Mouse (Mus musculus) retina, embryonic 14.5 days (tissue): ENCODE data around the gene Sh3glb2.
A peak's percentile ranks its signal among the peaks of the same experiment; 100 is the strongest.

ENCODE experiments used
- DNase-seq: peaks from one replicate; pipeline ENCODE4 v3.0.0-alpha.2; 2015; ENCODE audit warnings: low spot score

Sh3glb2 gene

GRCm38 (mm10) chr2:30358533-30359531, at the start of gene Sh3glb2:
Gene Sh3glb2 (minus strand): TSS chr2:30359337.
- peak; percentile 92 for DNase-seq

- no peak for DNase-seq
These were observed 49.4 kb upstream of the Sh3glb2 start for GRCm38 (mm10) chr2:30408452-30409100.

GRCm38 (mm10) chr2:30407778-30408177, 48.6 kb upstream of the Sh3glb2 start:
- DNase-seq = no peak

- no peak for DNase-seq
These were observed 48.1 kb upstream of the Sh3glb2 start for GRCm38 (mm10) chr2:30407221-30407620.

- DNase-seq = no peak
These were observed 44.7 kb upstream of the Sh3glb2 start for GRCm38 (mm10) chr2:30403870-30404269.

- DNase-seq = no peak
These were observed 43.7 kb upstream of the Sh3glb2 start for GRCm38 (mm10) chr2:30402843-30403242.

GRCm38 (mm10) chr2:30402351-30402826, 43.3 kb upstream of the Sh3glb2 start:
- DNase-seq = no peak

- no peak for DNase-seq
These were observed 42.4 kb upstream of the Sh3glb2 start for GRCm38 (mm10) chr2:30401581-30401980.

- DNase-seq = peak; percentile 55
These were observed 40.3 kb upstream of the Sh3glb2 start for GRCm38 (mm10) chr2:30399191-30400171.

GRCm38 (mm10) chr2:30397986-30398512, 38.9 kb upstream of the Sh3glb2 start:
- peak; percentile 55 for DNase-seq

GRCm38 (mm10) chr2:30396246-30396645, 37.1 kb upstream of the Sh3glb2 start:
- no peak for DNase-seq

GRCm38 (mm10) chr2:30395757-30396156, 36.6 kb upstream of the Sh3glb2 start:
- no peak for DNase-seq

GRCm38 (mm10) chr2:30393370-30393656, 34.2 kb upstream of the Sh3glb2 start:
- DNase-seq = no peak

- peak; percentile 91 for DNase-seq
These were observed 33.6 kb upstream of the Sh3glb2 start for GRCm38 (mm10) chr2:30392577-30393369.

GRCm38 (mm10) chr2:30392114-30392576, 33.0 kb upstream of the Sh3glb2 start, which contains the start of gene Dolpp1:
Gene Dolpp1 (plus strand): TSS chr2:30392254.
- peak; percentile 98 for DNase-seq

- DNase-seq = no peak
These were observed 29.9 kb upstream of the Sh3glb2 start for GRCm38 (mm10) chr2:30389000-30389399.

GRCm38 (mm10) chr2:30386913-30387312, 27.8 kb upstream of the Sh3glb2 start:
- no peak for DNase-seq

GRCm38 (mm10) chr2:30385591-30385990, 26.5 kb upstream of the Sh3glb2 start:
- DNase-seq = no peak

GRCm38 (mm10) chr2:30384814-30385213, 25.7 kb upstream of the Sh3glb2 start:
- no peak for DNase-seq

GRCm38 (mm10) chr2:30381377-30381725, 22.2 kb upstream of the Sh3glb2 start:
- no peak for DNase-seq
